Mouse (Mus musculus) forebrain, embryonic 16.5 days (tissue): ENCODE results near the gene Gosr1. TPM values are rescaled to one million over a fixed set of nuclear protein-coding genes. Genes with fewer than 3 reads are reported as not detected.

Experiments
- ATAC-seq: fragments of 200-750 bp; cut with Nextera tagmentation; 2 replicates; pipeline ENCODE4 v1.8.0; 2017; ENCODE audit warnings: mild to moderate bottlenecking, moderate library complexity
- H3K27ac ChIP-seq: fragments of 300-500 bp; sonication (generic); 2 replicates; pipeline ENCODE4 v1.5.1; 2014; ENCODE audit warnings: low read length, control low read depth
- H3K27me3 ChIP-seq: fragments of 300-500 bp; sonication (generic); replicated peaks from 2 replicates; pipeline ENCODE4 v1.6.1; 2014; ENCODE audit warnings: low read length; ENCODE audit not compliant: control insufficient read depth, insufficient read depth
- H3K36me3 ChIP-seq: fragments of 300-500 bp; sonication (generic); 2 replicates; pipeline ENCODE4 v1.6.1; 2014; ENCODE audit not compliant: control insufficient read depth, insufficient read depth
- H3K4me1 ChIP-seq: fragments of 300-500 bp; sonication (generic); replicated peaks from 2 replicates; pipeline ENCODE4 v1.6.1; 2014; ENCODE audit warnings: low read length; ENCODE audit not compliant: control insufficient read depth, insufficient read depth
- H3K4me2 ChIP-seq: fragments of 300-500 bp; sonication (generic); 2 replicates; pipeline ENCODE4 v1.6.1; 2014; ENCODE audit warnings: mild to moderate bottlenecking, low read length, control low read depth
- H3K4me3 ChIP-seq: fragments of 300-500 bp; sonication (generic); replicated peaks from 2 replicates; pipeline ENCODE4 v1.5.1; 2014; ENCODE audit warnings: mild to moderate bottlenecking, low read length, control low read depth
- H3K9ac ChIP-seq: fragments of 300-500 bp; sonication (generic); replicated peaks from 2 replicates; pipeline ENCODE4 v1.6.1; 2014; ENCODE audit warnings: low read depth, low read length, control low read depth
- H3K9me3 ChIP-seq: fragments of 300-500 bp; sonication (generic); 2 replicates; pipeline ENCODE4 v1.6.1; 2016; ENCODE audit warnings: low read length; ENCODE audit not compliant: control insufficient read depth
- WGBS: fragments of 180-500 bp; shearing (Covaris S2); extraction: QIAGEN DNeasy Blood & Tissue Kit; methylation state at CpG from one replicate; pipeline ENCODE4 v1.1.7; 2014; 5-methylcytosine and 5-hydroxymethylcytosine counted together
- polyA plus RNA-seq: library from polyadenylated mRNA; unstranded; fragments of >200 nt; fragmentation: Nextera tagmentation; extraction: Ambion mirVana; gene quantifications from 2 replicates; pipeline ENCODE4 v1.2.1, GENCODE M21; 2015

The Gosr1 gene
- polyA plus RNA-seq, 1 experiment from 2014 or later, result 29.4 TPM

DNA sequence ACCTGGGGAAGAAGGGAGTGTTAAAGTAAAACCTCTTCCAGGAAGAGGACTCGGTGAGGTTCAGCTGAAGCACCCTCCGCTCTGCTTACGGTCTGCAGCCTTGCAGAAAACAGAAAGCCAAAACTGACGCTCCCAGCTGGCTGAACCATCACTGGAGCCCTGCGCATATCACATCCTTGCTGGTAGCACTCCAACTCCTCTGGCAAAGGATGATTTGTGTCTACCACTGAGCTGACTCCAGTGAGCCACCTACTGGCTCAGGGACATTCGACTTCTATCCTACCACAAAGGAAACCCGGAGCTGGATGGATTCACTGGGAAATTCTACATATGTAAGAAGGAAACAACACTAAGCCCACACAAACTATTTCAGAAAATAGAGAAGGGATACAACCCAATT lies 18.8 kb downstream of the Gosr1 start:
- Histone ChIP-seq H3K4me1 (peaks cover 4% of the 10 kb centered on the region; the same call in 1 of the 2 replicates), H3K4me2 (no peak overlapping the region), H3K36me3 (peaks cover 13% of the 10 kb centered on the region), H3K9ac (no peak overlapping the region), H3K9me3 (no peaks in the 10 kb centered on the region), H3K4me3 (no peak overlapping the region), H3K27me3 (no peaks in the 10 kb centered on the region), H3K27ac (no peak overlapping the region)
- WGBS, result 64% methylated on average over 7 of the region's 7 CpGs
- ATAC-seq, result no peak

DNA sequence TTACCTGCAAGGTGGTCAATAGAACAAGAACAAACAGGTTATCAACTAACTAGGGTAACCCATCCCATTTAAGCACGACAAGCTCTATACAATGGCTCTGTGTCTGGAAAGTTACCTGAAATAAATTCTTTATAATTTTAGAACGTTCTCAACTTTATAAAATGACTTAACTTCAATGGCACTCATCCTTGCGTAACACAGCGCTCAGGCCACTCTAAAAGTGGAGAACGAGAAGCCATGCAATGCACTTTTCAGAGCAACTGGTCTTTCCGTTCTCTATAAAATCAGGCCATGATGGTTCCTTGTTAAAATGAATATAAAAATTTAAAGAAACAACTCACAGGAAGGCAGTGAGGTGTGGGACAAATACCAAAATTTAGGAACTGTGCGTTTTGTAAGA lies 20.9 kb downstream of the Gosr1 start:
- no peak overlapping the region for H3K9ac ChIP-seq
- peaks cover 4% of the 10 kb centered on the region; the same call in 1 of the 2 replicates for H3K4me1 ChIP-seq
- H3K4me3 ChIP-seq, result no peak overlapping the region
- H3K27ac ChIP-seq, result no peak overlapping the region
- H3K4me2 ChIP-seq, result no peak overlapping the region
- no peak for ATAC-seq
- H3K36me3 ChIP-seq, result peaks cover 9% of the 10 kb centered on the region
- H3K9me3 ChIP-seq, result no peaks in the 10 kb centered on the region
- WGBS, result 98% methylated on average over 7 of the region's 7 CpGs
- no peaks in the 10 kb centered on the region for H3K27me3 ChIP-seq

DNA sequence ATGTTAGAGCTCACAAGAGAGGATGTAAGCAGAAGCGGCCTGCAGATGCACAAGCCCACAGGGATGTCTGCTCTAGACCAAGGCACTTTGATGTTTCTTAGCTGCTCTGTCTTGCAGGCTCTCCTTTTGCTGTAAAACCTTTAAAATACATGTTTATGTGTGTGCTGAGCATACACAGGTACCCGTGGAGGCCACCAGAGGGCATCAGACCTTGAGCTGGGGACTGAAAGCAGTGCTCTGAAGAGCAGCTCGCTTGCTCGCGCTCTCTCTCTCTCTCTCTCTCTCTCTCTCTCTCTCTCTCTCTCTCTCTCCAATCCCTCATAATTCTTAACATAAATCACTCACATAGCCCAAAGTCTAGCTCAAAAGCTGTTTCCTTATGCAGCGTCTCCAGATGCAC lies 24.3 kb downstream of the Gosr1 start:
- Histone ChIP-seq H3K4me2 (no peak overlapping the region), H3K4me1 (no peaks in the 10 kb centered on the region), H3K4me3 (no peak overlapping the region), H3K9me3 (no peaks in the 10 kb centered on the region), H3K27me3 (no peaks in the 10 kb centered on the region), H3K9ac (no peak overlapping the region), H3K27ac (no peak overlapping the region), H3K36me3 (peaks cover 2% of the 10 kb centered on the region; the same call in 1 of the 2 replicates)
- WGBS, result 75% methylated on average over 6 of the region's 6 CpGs
- no peak for ATAC-seq

GRCm38 (mm10) chr11:76735753-76736324 lies 27.5 kb downstream of the Gosr1 start:
- Histone ChIP-seq H3K4me3 (no peak overlapping the region), H3K4me2 (no peak overlapping the region), H3K9me3 (no peaks in the 10 kb centered on the region), H3K36me3 (peaks cover 11% of the 10 kb centered on the region), H3K9ac (no peak overlapping the region), H3K4me1 (no peaks in the 10 kb centered on the region), H3K27ac (no peak overlapping the region), H3K27me3 (no peaks in the 10 kb centered on the region)
- WGBS, result 76% methylated on average over 4 of the region's 4 CpGs
- no peak for ATAC-seq

- Histone ChIP-seq H3K4me2 (no peak overlapping the region), H3K27me3 (no peaks in the 10 kb centered on the region), H3K9me3 (no peaks in the 10 kb centered on the region), H3K4me3 (no peak overlapping the region), H3K27ac (no peak overlapping the region), H3K9ac (no peak overlapping the region), H3K36me3 (peaks cover 16% of the 10 kb centered on the region), H3K4me1 (no peaks in the 10 kb centered on the region)
- 67% methylated on average over 3 of the region's 3 CpGs for WGBS
- no peak for ATAC-seq
These were observed 28.8 kb downstream of the Gosr1 start for GRCm38 (mm10) chr11:76734560-76734959.

GRCm38 (mm10) chr11:76730650-76731049 lies 32.7 kb downstream of the Gosr1 start:
- Histone ChIP-seq H3K9me3 (no peaks in the 10 kb centered on the region), H3K4me3 (no peak overlapping the region), H3K27me3 (no peaks in the 10 kb centered on the region), H3K36me3 (peaks cover 20% of the 10 kb centered on the region), H3K9ac (no peak overlapping the region), H3K4me2 (no peak overlapping the region), H3K27ac (no peak overlapping the region), H3K4me1 (no peaks in the 10 kb centered on the region)
- ATAC-seq, result no peak
- 95% methylated on average over 3 of the region's 3 CpGs for WGBS

GRCm38 (mm10) chr11:76728093-76728492 lies 35.3 kb downstream of the Gosr1 start:
- 77% methylated on average over 11 of the region's 11 CpGs for WGBS
- Histone ChIP-seq H3K27ac (no peak overlapping the region), H3K4me2 (no peak overlapping the region), H3K9ac (no peak overlapping the region), H3K4me1 (no peaks in the 10 kb centered on the region), H3K27me3 (no peaks in the 10 kb centered on the region), H3K9me3 (no peaks in the 10 kb centered on the region), H3K36me3 (peaks cover 20% of the 10 kb centered on the region), H3K4me3 (no peak overlapping the region)
- no peak for ATAC-seq

GRCm38 (mm10) chr11:76723911-76724310 lies 39.5 kb downstream of the Gosr1 start:
- no peak overlapping the region for H3K9ac ChIP-seq
- no peaks in the 10 kb centered on the region for H3K27me3 ChIP-seq
- no peak for ATAC-seq
- H3K36me3 ChIP-seq, result no peaks in the 10 kb centered on the region; the same call in 1 of the 2 replicates
- H3K4me2 ChIP-seq, result no peak overlapping the region
- no peaks in the 10 kb centered on the region for H3K9me3 ChIP-seq
- WGBS, result 83% methylated on average over 8 of the region's 8 CpGs
- no peak overlapping the region for H3K4me3 ChIP-seq
- no peak overlapping the region for H3K27ac ChIP-seq
- no peaks in the 10 kb centered on the region for H3K4me1 ChIP-seq

DNA sequence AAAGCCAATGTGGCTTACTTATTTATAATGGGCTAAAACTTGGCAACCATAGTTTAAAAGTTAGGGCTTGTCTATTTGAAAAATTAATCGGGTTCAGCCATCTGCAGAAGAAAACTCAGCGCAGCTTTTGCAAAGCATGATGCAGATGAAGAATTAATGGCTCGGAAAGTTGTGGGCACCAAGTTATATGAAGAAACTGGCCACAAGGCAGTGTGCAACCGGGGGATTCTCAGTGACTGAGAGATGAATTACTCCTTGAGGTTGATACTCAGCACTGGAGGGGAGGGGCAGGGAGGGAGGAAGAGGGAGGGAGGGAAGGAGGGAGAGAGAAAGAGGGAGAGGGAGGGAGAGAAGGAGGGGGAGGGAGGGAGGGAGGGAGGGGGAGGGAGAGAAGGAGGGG lies 46.4 kb downstream of the Gosr1 start:
- Histone ChIP-seq H3K4me1 (no peaks in the 10 kb centered on the region), H3K27ac (no peak overlapping the region), H3K27me3 (no peaks in the 10 kb centered on the region), H3K9ac (no peak overlapping the region), H3K4me2 (no peak overlapping the region), H3K9me3 (no peaks in the 10 kb centered on the region), H3K4me3 (no peak overlapping the region), H3K36me3 (no peaks in the 10 kb centered on the region)
- ATAC-seq, result no peak
- WGBS, result 79% methylated on average over 4 of the region's 4 CpGs
